Mouse (Mus musculus) CD8-positive naive resting alpha-beta T cell, adult 57 days (primary cell): ENCODE data around the gene Olfr533. TPM values are rescaled to one million over a fixed set of nuclear protein-coding genes. Genes with fewer than 3 reads are reported as not detected.

Experiments
- total RNA-seq: library from RNA; stranded (reverse); gene quantifications from one replicate; pipeline ENCODE4 v1.2.4, GENCODE M21; 2023

The Olfr533 gene
- not detected for total RNA-seq

GRCm38 (mm10) chr7:140463070-140463469 lies at the start of gene Olfr533:
Olfr533 (plus strand) TSS chr7:140463370.

GRCm38 (mm10) chr7:140421539-140421938 lies 41.6 kb upstream of the Olfr533 start, which contains the start of gene Olfr532:
Olfr532 (minus strand) TSS chr7:140421639.

GRCm38 (mm10) chr7:140483916-140484315 lies 20.7 kb downstream of the Olfr533 start, which contains the start of gene Olfr535:
Olfr535 (plus strand) TSS chr7:140484216.

GRCm38 (mm10) chr7:140507346-140508021 lies 44.3 kb downstream of the Olfr533 start, which contains the start of gene Olfr536:
Olfr536 (minus strand) TSS chr7:140507396.

Other genes starting within 250 kb of the Olfr533 start
- gene Cd163l1, start 245.1 kb upstream of the Olfr533 start, total RNA-seq: not detected
- gene 5830411N06Rik, start 216.1 kb upstream of the Olfr533 start, total RNA-seq: 0.61 TPM
- gene Olfr525, start 142.5 kb upstream of the Olfr533 start, total RNA-seq: not detected
- not detected for gene Olfr527, start 129.4 kb upstream of the Olfr533 start, total RNA-seq
- gene Olfr60, start 101.7 kb upstream of the Olfr533 start, total RNA-seq: not detected
- not detected for gene Olfr530, start 87.0 kb upstream of the Olfr533 start, total RNA-seq
- gene Olfr531, start 60.5 kb upstream of the Olfr533 start, total RNA-seq: not detected
- gene Olfr532, start 41.7 kb upstream of the Olfr533 start, total RNA-seq: not detected
- gene Olfr535, start 20.8 kb downstream of the Olfr533 start, total RNA-seq: not detected
- gene Olfr536, start 44.0 kb downstream of the Olfr533 start, total RNA-seq: not detected
- not detected for gene Olfr538, start 104.5 kb downstream of the Olfr533 start, total RNA-seq
- gene Olfr46, start 137.9 kb downstream of the Olfr533 start, total RNA-seq: not detected
- not detected for gene Olfr61, start 165.6 kb downstream of the Olfr533 start, total RNA-seq
- not detected for gene Olfr53, start 183.1 kb downstream of the Olfr533 start, total RNA-seq
- not detected for gene Olfr539, start 196.6 kb downstream of the Olfr533 start, total RNA-seq
- not detected for gene Olfr45, start 218.6 kb downstream of the Olfr533 start, total RNA-seq
- gene Olfr541, start 233.9 kb downstream of the Olfr533 start, total RNA-seq: not detected